Mouse (Mus musculus) adrenal gland, postnatal 10 days (tissue): Measurements from ENCODE around the gene Creb5. TPM values are rescaled to one million over a fixed set of nuclear protein-coding genes. Genes with fewer than 3 reads are reported as not detected.
"Not testable (repeated sequence)": the region's sequence is repeated elsewhere in the genome, so short reads cannot be mapped to it uniquely, and the experiment has no call there.

Experiments used
- DNase-seq: peaks from one replicate; pipeline ENCODE4 v3.0.0; 2021; ENCODE audit warnings: mixed read lengths
- total RNA-seq, 2 experiments: library from RNA; stranded (reverse); gene quantifications; 2 replicates each; pipeline ENCODE4 v1.2.3; 2021

The Creb5 gene
- total RNA-seq, 2 experiments from 2014 or later: 4.1 to 5.9 TPM

- no peak for DNase-seq
Observed at GRCm38 (mm10) chr6:53319543-53320325, 32.7 kb downstream of the Creb5 start.

- peak; percentile 22 for DNase-seq
Observed at GRCm38 (mm10) chr6:53337398-53337797, 50.3 kb downstream of the Creb5 start.

- DNase-seq: no peak
Observed at GRCm38 (mm10) chr6:53352311-53352960, 65.4 kb downstream of the Creb5 start.

GRCm38 (mm10) chr6:53356328-53356727 lies 69.3 kb downstream of the Creb5 start:
- no peak for DNase-seq

GRCm38 (mm10) chr6:53363535-53363934 lies 76.5 kb downstream of the Creb5 start:
- no peak for DNase-seq

- no peak for DNase-seq
Observed at GRCm38 (mm10) chr6:53363981-53364391, 76.9 kb downstream of the Creb5 start.

GRCm38 (mm10) chr6:53369147-53369546 lies 82.1 kb downstream of the Creb5 start:
- DNase-seq: no peak

GRCm38 (mm10) chr6:53369928-53370327 lies 82.9 kb downstream of the Creb5 start:
- DNase-seq: no peak

GRCm38 (mm10) chr6:53371962-53372361 lies 84.9 kb downstream of the Creb5 start:
- no peak for DNase-seq

- DNase-seq: no peak
Observed at GRCm38 (mm10) chr6:53374315-53374941, 87.4 kb downstream of the Creb5 start.

GRCm38 (mm10) chr6:53389277-53389676 lies 102.2 kb downstream of the Creb5 start:
- DNase-seq: no peak

GRCm38 (mm10) chr6:53390413-53390812 lies 103.3 kb downstream of the Creb5 start:
- DNase-seq: peak; percentile 44

- DNase-seq: no peak
Observed at GRCm38 (mm10) chr6:53394026-53394425, 107.0 kb downstream of the Creb5 start.

- no peak for DNase-seq
Observed at GRCm38 (mm10) chr6:53395208-53395607, 108.1 kb downstream of the Creb5 start.

- DNase-seq: no peak
Observed at GRCm38 (mm10) chr6:53396421-53396820, 109.4 kb downstream of the Creb5 start.

GRCm38 (mm10) chr6:53397797-53398196 lies 110.7 kb downstream of the Creb5 start:
- no peak for DNase-seq

- DNase-seq: no peak
Observed at GRCm38 (mm10) chr6:53398297-53399140, 111.4 kb downstream of the Creb5 start.

- no peak for DNase-seq
Observed at GRCm38 (mm10) chr6:53401364-53401763, 114.3 kb downstream of the Creb5 start.

- DNase-seq: not testable (repeated sequence)
Observed at GRCm38 (mm10) chr6:53402551-53402950, 115.5 kb downstream of the Creb5 start.

GRCm38 (mm10) chr6:53409183-53409582 lies 122.1 kb downstream of the Creb5 start:
- DNase-seq: no peak

- no peak for DNase-seq
Observed at GRCm38 (mm10) chr6:53421345-53421744, 134.3 kb downstream of the Creb5 start.

GRCm38 (mm10) chr6:53429368-53429767 lies 142.3 kb downstream of the Creb5 start:
- DNase-seq: no peak
